Mouse (Mus musculus) ZHBTc4 (cell line): ENCODE measurements around the gene Copz1.

Source experiments
- DNase-seq: peaks from one replicate; pipeline ENCODE4 v3.0.0-alpha.2; 2011; ENCODE audit warnings: low read depth, low spot score

The Copz1 gene

DNA sequence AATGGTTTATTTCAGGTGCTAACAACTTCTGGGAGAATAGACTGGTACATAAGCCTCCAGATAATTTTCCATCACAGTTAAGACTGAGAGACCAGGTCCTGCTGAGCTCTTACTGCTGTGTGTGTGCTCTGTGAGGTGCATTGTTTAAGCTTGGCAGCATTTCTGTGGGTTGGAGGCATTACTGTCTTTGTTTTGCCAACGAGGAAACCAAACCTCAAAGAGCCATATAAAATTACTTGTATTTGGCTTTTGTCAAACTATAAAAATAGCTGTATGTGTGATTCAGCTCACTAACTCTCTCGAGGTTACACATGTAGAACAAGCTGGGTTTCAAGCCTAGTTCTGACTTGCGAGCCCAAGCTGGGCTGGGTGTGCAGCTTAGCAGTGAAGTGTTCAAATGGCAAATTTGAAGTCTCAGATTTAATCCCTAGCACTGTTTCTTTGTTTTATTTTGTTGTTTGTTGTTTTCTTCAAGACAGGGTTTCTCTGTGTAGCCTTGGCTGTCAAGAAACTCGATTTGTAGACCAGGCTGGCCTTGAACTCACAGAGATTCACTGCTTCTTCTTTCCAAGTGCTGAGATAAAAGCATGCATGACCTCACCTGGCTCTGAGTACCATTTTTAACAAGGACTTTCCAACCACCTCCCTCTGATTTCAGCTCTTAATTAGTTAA lies 20.3 kb downstream of the Copz1 start:
- DNase-seq, result no peak

DNA sequence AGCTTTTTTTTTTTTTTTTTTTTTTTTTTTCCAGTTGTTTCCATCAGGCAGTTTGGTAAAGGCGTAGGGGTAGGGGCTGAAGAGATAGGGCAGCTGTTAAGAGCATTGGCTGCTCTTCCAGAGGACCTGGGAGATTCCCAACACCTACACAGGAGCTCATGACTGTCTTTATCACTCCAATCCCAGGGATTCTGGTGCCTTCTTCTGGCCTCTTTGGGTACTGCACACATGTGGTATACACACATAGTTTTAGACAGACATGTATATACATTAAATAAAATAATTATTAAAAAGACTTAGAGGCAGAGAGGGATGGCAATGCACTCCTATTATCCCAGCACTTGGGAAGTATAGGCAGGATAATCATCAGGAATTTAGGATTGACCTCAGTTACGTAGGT lies 20.9 kb downstream of the Copz1 start:
- peak; percentile 64 for DNase-seq

DNA sequence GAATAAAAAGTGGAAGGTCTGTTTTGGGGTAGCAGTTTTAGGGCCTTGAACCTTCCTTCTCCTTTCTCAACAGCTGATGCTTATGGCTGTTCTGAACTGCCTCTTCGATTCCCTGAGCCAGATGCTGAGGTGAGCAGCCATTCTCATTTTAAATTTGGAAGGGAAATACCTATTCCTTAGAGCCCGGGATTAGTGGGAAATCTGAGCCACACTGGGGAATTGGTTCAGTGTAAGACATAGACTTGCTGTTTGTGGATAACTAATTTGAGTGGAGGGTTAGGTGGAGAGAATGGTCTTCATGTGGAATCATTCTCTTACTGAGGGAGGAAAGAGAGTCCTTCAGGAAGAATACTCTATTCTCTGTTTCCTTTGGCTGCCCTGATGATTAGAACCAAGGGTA lies 22.1 kb downstream of the Copz1 start:
- no peak for DNase-seq

DNA sequence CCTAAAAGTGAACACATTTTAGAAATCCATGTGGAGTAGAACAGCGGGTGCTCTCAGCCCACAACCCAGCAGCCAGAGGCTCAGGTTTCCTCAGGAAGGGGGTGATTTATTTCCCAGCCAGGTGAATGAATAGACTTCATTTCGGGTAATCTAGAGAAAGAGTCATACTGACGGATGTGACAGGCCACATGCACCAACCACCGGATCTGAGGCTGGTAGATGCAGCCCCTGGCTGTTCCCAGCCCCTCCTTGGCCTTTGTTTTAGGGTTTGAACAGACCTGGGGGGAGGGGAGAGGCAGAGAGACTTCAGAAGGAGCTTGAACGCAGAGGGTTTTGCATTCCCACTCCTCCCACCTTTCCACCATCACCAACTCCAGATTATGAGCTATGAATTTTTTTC lies 23.3 kb downstream of the Copz1 start:
- peak; percentile 48 for DNase-seq

DNA sequence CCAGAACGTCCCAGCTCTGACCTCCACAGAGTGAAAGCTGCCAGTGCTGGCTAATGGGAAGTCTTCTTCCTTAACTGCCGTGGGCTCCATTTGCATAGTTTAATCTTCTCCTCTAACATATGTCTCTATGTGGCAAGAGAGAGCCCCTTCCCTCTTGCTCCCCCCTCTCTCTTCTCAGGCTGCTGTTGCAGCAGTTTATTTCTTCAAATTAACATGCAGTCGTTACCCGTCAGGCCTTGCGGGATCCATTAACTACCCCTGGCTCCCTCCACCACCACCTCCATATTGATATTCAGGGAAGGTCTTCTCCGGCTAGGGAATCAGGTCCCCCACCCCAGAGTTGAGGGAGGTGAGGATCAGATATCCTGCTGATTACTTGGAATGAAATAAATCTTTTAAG lies 24.8 kb downstream of the Copz1 start:
- no peak for DNase-seq

DNA sequence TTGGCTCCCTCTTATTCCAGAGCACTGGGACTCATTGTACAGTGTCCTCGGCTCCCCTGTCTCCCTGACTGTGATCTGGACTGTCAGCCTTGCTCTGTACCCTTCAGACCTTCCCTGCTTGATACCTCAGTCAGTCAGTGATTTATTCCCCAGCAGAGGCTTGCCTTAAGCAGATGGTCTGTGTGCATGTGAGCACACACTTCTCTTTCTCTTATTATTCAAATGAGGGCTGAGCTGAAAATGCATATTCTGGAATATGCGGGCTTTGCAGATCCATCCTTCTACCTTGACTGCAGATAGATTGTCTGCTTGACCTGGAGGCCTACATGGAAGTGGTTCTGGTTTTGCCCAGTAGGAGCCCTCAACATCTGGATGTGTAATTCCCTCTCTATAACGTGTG lies 25.5 kb downstream of the Copz1 start:
- DNase-seq, result no peak

DNA sequence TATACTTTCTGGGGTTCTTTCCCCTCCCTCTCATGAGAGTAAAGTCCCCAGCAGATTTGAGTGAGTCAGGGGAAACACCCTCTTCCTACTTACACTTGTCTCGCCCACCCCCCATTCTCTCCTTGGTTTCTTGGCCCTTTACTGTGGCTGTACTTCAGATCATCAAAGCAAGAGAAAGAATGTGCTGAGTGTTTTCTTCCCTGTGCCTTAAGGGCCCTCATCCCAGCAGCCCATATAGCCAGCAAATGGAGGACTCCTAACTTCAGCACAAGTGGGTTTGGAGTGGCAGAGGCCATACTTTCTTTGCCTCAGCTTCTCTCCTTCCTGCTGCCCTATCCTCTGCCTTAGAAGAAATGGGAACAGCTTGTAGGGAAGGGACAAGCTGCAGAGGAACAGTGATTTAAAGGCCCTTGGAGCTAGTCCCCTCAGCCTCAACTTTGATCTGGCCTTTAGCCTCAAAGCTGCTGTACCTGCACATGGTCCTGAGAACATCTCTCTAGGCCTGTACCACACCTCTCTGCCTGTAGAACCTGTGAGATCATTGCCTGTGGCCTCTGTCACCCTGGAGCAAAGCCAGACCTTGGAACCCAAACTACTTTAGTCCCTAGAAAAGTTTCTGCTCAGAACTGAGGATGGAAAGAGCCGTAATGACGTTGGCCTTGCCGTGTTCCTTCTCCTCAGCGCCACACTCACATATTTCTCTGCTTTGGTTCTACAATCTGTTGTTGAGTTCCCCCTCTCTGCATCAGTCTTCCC lies 26.5 kb downstream of the Copz1 start:
- DNase-seq, result no peak

DNA sequence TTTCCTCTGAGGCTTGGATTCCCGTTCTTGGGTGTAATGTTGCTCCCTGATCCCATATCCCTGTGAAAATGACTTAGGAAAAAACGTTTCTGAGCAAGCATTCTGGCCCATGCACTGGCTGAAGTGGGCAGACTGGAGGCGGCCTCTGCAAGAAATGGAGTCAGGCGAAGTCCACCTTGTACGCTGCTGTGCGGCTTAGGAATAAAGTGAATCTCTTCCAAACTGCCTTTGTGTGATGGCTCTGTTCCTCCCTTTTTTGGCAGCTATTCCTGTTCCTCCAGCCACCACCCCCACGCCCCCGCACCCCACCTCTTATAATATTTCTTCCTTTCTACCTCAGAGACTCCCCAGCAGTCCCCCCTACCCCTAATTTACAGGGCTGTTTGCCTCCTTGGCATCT lies 27.1 kb downstream of the Copz1 start:
- no peak for DNase-seq

DNA sequence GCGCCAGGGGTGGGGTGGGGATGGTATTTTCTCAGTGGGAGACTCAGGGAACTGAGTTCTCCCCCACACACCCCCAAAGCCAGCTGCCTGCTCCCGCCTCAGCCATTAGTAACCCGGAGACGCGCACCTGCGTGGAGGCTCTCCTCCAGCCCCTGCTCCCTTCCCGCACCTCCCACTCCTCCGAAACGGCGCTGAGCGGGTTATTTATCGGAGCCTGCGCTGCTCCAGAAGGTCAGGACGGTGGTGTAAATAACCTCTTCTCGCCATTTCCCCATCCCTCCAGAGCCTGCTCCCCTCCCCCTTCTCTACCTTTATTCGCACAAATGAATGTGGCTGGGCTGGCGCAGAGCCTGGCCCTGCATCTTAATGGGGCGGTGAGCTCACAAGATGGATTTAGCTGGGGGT lies 27.6 kb downstream of the Copz1 start:
- no peak for DNase-seq

DNA sequence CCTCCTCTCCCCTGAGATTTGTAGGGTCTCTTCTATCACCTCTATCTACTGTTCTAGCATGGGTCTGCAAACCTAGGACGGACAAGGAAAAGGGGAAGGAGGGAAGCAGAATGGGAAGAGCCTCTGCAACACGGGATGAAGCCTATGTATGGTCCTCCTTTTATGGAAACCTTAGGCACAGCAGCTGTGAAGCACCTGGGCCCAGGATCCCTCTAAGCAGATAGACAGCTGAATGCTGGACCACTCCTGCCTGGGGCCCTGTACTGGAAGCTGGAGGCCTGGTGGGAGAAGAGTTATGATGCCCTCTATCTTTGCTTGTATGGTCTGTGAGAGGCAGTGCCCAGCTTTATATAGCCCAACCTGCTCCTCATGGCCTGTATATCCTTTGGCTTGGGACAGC lies 28.0 kb downstream of the Copz1 start:
- no peak for DNase-seq

DNA sequence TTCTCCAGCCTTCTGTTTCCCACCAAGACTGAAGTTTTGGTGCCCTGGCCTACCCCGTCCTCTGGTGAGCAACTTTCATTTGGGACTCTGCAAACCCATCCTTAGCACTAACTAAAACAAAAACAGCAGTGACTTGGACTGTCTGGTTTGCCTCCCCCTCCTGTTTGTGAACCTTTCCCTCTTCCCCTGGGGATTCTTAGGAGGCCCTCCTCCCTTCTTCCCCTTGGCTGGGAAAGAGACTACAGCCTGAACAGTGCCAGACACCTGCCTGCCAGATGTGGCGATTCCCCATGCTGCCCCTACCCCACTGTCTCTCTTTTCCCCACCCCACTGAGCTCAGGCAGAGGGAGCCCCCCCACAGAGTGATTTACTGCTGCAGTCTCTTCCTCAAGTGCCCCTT lies 28.5 kb downstream of the Copz1 start:
- DNase-seq, result no peak

DNA sequence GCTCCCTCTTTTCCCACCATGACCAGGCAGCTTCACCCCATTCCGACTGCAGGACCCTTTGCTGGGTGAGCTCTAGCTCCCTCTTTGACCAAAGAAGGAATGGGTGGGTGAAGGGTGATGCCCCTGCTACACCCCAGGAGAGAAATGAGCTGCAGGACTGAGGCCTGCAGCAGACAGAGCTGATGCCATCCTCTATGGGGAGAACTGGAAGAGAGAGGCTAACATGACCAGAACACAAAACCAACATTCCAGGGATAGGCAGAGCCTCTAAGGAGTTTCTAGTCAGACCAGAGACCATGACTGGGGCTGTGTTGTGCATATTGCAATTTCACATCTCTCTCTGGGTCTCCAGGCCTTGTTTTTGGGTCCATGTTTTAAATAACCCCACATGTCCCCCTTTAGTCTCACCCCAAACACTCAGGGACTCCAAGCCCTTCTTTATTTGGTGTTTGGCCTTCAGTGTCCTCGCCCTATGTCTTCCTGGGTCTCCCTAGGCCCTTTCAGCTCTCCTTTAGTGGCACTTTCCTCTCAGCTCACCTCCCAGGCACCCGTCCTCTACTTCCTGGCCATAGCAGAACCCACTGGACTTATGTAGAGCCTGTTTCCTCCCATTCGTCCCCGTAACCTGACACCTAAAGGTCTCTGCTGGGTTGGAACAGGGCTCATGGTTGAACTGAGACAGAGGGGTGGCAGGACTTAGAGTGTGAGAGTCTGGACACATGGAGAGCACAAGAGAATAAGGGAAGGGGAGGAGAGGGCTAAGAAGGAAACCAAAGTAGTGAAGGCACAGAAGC lies 29.2 kb downstream of the Copz1 start:
- DNase-seq, result no peak

DNA sequence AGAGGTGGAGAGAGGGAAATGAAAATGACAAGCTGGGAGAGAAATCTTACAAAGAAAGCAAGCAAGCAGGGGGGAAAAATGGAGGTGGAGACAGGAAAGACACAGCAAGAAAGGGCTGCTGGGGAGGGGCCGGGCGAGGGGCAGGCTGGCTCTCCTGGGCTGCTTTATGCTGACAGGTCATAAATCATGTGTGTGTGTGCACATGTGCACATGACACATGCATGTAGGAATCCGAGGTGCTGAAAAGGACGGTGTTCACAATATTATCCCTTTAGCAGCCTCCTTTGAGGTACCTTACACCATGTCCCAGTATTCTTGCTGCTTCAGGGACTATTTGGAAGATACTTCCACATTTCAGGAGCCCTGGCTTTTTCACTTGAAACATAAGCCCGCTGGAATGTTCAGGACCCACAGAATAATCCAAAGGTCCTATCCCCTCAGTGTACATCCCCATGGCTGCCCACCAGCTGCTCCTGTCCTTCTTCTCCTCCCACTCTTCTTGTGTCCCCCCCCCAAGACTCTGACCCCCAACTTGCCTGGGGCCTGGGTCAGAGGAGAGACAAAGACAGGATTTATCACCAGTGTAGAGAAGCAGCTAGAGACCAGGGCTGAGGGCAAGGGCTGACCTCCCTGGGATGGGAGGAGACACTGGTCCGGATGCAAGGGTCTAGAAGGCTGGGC lies 30.0 kb downstream of the Copz1 start:
- no peak for DNase-seq

DNA sequence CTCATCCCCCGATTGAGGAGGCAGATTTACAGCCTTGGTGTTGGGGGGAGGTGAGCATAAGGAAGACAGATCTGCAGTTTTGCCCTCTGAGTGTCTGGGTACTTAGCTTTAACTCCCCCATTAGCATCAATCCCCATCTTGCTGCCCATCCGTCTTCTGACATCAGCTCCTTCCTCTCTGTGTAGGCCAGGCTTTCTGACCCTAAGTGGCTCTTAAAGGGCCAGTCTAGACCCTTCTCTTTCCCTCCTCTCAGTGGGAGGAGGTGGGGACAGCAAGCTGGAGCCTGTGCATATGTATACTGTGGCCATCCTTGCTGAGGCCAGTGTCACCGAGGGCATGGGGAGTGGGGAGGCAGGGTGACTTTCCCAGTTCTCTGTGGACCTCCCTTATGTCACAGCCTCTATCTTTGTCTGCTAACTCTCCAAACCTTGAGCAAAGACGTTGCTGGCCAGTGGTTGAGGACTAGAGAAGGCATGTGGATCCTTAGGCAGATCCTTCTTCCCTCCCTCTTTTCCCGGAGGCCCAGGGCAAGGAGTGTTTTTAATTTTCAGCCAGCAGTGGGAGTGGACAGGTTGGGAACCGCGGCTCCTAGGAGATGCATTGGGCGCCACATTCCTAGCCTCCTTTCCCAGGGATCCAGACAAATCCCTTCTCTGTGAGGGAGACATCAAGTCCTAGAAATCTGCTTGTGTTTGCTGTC lies 31.6 kb downstream of the Copz1 start:
- DNase-seq, result no peak

DNA sequence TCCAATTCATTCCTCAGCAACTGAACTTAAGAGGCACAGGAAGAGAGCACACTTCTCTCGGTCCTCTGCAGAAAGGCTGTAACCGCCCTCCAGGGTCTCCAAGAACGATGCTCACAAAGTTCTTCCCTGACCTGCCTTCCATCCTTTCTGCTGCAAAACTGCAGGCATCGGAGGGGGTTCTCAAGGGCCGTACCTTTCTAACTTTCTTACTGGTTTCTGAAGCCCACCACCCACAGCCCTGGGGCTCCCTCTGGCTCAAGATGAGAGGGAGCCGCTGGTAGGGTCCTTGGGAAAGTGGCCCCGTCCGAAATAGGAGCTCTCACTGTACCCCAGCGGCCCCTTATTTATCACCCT lies 32.1 kb downstream of the Copz1 start:
- no peak for DNase-seq

DNA sequence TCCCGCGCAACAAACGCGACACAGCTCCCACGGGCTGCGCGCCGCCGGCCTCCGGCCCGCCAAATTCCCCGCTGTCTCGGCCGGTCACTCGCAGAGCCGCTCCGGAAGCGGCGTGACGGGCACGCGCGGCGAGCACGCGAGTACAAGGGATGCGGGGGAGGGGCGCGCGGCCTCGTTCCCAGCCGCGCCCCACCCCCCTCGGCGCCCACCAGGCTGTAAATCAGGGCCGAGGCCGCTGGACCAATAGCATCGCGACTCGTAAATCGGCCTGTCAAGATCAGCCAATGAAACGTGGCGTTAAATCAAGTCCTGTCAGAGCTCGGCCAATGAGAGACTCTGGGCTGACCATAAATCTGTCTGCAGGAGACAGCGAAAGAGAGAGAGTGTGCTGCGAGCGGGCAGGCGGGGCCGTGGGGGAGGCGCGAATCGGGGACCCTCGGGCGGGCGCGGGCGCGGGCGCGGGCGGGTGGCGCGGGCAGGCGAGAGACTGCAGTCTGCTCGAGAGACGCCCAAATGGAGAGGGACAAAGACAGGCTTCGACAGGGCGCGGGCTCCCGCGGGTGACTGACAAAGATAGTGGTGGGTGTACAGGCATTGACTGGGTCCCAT lies 32.7 kb downstream of the Copz1 start:
- DNase-seq, result peak; percentile 99

DNA sequence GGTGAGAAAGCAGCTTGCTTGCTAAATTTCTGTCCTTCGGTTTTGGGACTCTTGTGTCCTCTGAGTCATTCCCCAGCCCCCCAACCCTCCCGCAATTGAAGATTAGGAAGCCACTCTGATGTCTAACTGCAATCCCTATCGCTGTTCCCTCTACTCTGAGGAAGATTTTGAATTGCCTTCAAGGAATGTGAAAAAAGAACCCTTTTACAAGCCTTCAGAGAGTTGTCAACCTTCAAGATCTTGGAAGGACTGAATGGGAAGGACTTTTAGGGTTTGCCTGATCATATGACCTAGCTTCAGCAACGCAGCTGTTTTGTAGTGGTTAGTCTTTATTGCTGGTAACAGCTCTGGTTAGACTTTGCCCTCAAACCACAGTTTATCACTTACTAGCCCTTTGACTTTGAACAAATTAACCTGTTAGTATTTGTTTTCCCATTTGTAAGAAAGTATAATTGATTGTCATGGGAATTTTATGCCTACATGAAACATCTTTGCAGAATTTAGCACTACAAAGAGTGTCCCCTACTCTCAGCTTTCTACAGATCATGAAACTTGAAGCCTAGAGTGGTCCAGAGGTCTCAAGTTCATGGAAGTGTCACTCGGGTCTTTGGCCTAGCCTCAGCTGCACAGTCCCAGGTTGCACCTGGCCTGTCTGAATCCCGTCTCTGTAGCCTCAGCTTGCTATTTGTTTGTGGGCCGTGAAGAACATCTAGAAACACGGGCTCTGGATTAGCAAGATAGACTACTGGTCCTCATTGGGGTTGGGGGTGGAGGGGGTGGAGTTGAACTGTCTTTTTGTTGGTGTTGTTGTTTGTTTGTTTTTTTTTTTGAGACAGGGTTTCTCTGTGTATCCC lies 33.5 kb downstream of the Copz1 start:
- DNase-seq, result no peak

DNA sequence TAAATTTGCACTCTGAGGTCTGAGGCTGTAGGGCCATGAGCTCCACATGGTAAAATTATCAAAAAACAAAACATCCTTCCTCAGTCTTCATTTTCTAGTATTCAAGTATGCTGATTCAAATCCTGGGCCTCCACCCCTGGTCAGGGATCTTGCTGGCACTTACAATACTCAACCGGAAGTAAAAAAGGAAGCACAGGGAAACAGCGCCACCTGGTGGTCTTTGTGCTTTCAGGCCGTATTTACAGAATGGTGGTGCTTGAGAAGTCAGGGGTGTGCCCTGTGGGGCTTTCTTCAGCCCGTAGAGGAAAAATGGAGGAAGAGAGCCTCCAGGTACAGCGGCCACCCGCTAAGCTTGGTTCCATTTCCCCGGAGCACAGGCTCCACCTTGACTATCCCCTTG lies 34.6 kb downstream of the Copz1 start:
- peak; percentile 95 for DNase-seq

DNA sequence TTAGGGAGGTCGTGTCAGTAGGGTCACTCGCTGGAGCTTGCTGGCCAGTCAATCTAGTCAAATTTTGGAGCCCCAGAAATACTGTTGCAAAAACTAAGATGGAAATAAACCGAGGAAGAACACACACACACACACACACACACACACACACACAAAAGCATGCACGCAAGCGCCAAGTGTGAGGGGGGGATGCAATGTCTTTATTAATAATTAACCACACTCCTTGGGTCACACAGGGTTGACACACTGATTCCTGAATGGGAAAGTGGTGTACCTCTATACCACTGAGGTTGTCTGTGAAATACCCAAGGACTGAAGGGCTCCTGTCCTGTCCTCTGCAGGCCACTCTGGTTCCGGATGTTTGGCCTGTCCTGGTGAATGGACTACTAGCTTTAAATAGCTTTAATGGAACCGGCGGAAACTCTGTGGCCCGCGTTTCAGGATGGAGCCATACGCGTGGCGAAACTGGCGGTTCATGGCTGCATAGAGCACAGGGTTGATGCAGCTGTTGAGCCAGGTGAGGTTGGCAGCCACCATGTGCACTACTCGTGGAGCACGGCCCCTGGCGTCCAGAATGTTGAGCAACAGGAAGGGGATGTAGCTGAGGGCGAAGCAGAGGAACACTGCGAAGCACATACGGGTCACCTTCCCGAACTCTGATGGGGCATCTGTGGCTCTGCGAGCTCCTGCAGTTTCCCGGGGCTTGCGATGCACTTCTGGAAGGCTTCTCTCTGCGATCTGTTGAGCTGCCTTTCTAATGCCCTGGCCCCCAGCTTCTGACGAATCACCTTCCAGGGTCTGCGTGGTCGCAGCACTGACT lies 35.8 kb downstream of the Copz1 start:
- DNase-seq, result peak; percentile 76
